Mouse (Mus musculus): ENCODE results near the gene Slc9a7.

The Slc9a7 gene

DNA sequence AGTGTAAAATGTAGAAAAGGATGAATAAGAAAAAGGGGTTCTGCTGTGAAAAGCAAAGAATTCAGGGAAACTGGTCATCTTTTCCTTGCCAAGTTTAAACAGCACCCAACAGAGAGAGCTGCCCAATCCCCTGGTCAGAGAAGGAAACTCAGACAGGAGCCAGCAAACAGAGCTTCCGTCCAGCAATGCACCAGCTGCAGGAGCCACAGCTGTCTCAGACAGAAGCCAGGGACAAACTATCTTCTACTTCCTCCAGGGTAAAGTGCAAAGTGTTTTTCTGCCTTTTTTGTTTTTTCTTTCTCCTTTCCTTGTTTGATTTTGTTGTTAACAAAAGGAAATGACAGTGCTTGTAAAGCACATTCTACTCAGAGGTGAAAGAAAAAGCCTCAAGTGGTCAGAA is 131.3 kb downstream of the Slc9a7 start:
- no peak for DNase-seq (ENCODE audit: low spot score in 2 of 2)

DNA sequence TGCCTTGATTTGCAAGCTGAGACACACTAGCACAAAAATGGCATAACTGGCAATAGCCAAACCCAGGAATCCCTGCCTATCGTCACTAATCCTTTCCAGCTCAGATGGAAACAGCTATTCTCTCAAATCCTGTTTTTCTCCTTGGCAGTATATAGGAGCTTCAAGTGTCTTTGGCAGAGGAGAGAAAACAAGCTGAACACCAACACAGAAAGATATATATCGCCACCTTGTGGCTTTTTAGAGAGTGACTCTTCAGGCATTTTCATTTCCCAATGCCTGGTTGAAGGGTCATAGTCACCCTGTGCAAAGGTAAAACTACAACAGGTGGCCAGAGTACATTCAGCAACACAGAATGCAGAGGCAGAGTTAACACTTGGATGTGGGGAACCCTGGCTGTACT is 134.1 kb downstream of the Slc9a7 start:
- DNase-seq (ENCODE audit: low spot score in 2 of 2) = no peak

DNA sequence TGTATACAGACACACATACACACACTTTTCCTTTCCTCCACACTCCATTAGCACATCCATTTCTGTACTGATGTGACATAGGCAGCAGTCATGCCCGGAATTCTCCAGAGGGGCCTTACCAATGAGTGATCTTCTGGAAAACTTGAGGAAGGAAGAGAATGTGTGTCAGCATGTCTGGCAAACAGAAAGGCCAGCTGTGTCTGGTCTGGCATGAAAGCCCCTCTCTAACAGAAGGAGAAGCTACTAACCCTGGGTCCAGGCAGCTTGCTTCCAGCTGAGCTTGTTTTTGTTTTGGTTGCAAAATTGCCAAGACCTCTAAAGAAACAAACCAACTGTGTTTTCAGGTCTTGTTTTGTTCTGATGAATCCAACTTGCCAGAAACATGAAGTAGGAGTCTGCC is 162.1 kb downstream of the Slc9a7 start:
- DNase-seq (ENCODE audit: low spot score in 2 of 2) = no peak

DNA sequence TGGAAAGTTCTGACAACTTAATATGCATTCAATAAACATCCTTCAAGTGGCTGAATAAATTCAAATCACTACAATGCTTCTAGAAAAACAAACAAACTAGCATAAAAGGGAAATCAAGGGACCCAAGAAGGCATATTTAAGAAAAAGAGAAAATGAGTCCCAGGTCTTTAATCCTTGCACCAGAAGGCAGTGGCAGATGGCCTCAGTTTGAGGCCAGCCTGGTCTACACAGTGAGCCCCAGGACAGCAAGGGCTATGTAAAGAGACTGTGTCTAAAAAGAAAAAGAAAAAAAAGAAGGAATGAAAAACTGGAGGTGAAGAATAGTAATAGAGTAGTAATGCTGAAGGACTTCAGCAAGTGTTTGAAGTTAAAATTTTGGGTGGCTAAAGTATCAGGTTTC is 162.7 kb downstream of the Slc9a7 start:
- DNase-seq (ENCODE audit: low spot score in 2 of 2) = no peak

DNA sequence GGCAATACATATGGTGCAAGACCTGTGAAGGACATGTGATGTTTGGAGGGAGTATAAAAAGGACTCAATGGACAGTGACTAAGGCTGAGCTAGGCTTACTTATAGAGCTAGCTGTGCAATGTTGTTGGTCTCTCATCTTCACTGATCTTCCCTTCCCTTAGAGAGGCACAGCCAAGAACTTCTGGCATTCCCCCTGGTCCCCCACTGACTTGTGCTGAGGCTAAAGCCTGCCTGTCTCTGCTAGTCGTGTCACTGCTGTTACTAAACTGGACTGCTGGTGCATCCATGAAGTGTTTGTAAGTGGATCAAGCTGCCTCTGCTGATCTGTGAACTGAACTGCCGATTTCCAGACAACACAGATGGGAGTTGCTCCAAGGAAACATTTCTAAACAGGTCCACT is 166.1 kb downstream of the Slc9a7 start:
- no peak for DNase-seq (ENCODE audit: low spot score in 2 of 2)

DNA sequence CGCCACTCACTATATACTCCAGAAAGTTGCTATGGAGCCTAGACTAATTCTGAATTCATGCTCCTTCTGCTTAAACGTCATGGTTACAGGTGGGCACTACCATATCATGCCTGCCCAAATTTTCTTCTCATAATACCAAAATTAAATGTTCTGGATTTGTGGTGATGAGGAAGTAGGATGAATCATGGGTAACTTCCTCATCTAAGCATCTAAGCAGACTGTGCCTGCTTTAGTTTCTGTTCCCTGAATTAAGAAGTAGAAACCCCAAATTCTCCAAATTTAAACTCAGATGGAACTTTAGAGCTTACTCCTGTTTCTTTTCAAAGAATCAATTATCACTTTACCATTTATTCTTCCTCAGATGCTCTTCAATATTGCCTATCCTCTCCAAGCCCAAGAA is 173.9 kb downstream of the Slc9a7 start:
- no peak for DNase-seq (ENCODE audit: low spot score in 2 of 2)

DNA sequence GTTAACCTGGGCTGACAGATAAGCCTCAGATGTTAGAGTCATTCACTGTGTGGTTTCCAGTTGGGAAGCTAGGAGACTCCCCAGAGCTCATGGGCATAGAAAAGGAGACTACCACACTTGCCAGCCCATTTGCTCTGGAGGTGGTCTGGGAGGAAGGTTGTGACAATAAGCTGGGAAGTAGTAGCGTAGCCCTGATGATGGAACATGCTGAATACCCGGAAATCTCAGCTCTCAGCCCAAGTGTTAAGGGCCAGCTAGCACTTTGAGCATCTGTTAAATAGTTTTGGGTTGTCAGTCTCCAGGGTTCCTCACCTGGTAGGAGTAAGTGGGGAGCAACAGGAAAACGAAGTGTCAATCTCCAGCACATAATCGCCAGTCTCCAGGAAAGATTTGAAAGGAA is 221.4 kb downstream of the Slc9a7 start:
- DNase-seq (ENCODE audit: low spot score in 2 of 2) = no peak

DNA sequence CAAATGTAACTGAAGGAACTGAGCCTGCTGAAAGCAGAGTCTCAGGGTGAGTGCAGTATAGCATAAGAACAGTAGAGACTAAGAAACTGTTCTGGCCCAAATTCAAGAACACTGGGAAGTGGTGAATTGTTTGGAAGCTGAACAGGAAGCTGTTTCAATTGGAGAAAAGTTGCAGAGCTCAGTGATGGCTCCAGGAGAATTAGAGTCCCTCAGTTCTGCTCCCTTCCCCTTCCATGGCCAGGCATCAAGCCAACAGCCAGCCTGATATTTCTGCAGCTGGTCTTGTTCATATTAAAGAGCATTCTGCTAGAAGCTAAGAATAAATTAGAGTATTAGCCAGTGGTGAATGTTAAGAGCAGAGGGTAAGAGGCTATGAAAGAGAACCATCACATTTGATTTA is 225.0 kb downstream of the Slc9a7 start:
- no peak for DNase-seq (ENCODE audit: low spot score in 2 of 2)

DNA sequence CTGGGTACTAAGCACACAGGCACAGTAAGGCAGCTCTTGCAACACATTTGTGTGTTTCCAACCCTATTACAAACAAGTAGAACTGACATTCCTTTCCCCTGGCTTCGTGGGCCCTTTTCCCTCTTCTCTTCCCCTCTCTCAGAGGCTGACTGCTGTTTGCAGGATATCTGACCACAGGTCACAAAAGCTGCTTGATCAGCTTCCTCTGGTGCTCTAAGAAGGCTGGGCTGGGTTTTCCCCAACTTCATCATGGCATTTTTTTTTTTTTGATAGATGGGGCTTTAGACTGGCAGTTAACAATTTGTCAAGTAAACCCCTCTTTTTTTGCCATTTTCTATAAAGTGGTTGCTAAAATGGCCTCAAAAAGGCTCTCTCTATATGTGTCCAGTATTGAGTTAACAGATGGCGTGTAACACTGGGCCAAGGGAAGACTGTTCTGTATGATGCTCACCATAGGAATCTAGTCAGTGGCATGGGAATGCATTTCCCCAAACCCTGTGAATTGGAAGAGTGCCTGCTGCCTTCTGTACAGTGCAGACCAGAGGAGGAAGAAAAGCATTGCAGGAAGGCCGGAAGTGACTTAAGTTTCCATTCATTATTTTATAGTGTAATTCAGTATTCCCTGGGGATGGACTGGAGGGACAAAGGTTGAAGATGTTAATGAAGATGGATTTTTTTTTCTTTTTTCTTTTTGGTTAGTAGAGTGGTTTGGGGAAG is 229.7 kb downstream of the Slc9a7 start:
- no peak for DNase-seq (ENCODE audit: low spot score in 2 of 2)

DNA sequence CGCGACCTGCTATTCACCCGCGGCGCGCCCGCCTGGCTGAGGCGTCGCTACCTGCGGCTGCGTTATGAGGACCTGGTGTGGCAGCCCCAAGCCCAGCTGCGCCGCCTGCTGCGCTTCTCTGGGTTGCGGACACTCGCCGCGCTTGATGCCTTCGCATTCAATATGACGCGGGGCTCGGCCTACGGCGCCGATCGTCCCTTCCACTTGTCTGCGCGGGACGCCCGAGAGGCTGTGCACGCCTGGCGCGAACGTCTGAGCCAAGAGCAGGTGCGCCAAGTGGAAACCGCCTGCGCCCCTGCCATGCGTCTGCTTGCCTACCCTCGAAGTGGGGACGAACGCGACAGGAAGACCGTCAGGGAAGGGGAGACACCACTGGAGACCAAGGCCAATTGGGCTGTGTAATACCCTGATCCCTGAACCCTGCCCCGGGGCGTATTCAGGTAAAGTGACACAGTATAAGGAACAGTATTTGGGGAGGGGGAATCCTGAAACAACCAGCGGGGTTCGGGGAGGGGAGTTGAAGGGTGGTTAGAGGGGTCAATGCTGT is 230.8 kb downstream of the Slc9a7 start:
- DNase-seq (ENCODE audit: low spot score in 2 of 2) = no peak

DNA sequence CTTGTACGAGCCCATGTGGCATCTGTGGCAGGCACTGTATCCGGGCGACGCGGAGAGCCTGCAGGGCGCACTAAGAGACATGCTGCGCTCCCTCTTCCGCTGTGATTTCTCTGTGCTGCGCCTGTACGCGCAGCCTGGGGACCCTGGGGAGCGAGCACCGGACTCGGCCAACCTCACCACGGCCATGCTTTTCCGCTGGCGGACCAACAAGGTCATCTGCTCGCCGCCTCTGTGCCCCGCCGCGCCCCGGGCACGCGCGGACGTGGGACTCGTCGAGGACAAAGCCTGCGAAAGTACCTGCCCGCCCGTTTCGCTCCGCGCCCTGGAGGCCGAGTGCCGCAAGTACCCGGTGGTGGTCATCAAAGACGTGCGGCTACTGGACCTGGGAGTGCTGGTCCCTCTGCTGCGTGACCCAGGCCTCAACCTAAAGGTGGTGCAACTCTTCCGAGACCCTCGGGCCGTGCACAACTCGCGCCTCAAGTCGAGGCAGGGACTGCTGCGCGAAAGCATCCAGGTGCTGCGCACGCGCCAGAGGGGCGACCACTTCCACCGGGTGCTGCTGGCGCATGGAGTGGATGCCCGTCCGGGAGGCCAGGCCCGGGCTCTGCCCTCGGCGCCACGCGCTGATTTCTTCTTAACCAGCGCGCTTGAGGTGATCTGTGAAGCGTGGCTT is 231.4 kb downstream of the Slc9a7 start:
- DNase-seq (ENCODE audit: low spot score in 2 of 2) = no peak

DNA sequence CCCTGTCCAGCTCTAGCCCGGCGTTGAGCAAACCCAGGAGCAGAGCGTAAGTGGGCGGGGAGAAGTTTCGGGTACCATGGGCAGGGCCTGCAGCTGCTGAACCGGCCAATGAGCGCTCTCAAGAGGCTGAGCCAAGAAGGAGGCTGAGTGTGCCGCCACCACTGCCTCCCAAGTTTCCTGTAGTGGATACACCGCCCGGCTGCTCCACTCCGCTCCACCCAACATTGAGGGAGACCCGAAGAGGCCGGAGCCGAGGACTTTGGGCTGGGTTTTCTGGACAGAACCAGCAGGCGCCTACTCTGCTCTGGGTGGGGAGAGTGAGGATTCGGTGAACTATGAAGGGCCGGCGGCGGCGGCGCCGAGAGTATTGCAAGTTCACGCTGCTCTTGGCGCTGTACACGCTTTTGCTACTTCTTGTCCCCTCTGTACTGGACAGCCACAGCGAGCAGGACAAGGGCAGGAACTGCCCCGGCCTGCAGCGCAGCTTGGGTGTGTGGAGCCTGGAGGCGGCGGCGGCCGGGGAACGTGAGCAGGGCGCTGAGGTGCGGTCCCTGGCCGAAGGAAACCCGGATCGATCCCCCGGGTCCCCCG is 232.1 kb downstream of the Slc9a7 start, which contains the start of gene Chst7:
Gene Chst7 (plus strand): TSS at position 180 of the 591 bp plus-strand sequence.
- DNase-seq (ENCODE audit: low spot score in 2 of 2) = no peak

Measured in spleen, postnatal 14 days (tissue).